Mouse (Mus musculus): Measurements from ENCODE around the gene Fbn1. TPM values are rescaled to one million over a fixed set of nuclear protein-coding genes. Genes with fewer than 3 reads are reported as not detected.
A peak's percentile ranks its signal among the peaks of the same experiment; 100 is the strongest.

Fbn1 gene
- polyA plus RNA-seq, 1 experiment from 2014 or later = 32.5 TPM

- Histone ChIP-seq H3K27me3 (no peaks in the 10 kb centered on the region), H3K4me3 (no peak overlapping the region), H3K36me3 (no peaks in the 10 kb centered on the region), H3K9me3 (no peaks in the 10 kb centered on the region), H3K4me2 (no peak overlapping the region), H3K27ac (peak overlapping the region; percentile 49; the same call in 1 of the 2 replicates), H3K9ac (no peak overlapping the region), H3K4me1 (0 out of 2 replicates have a peak, but pooled peaks cover 16% of the 10 kb centered on the region)
- 47% methylated on average over 12 of the region's 12 CpGs for WGBS
- ATAC-seq (ENCODE audit: borderline replicate concordance, extremely low read depth, low FRiP score, low TSS enrichment) = no peak
These were observed 7.7 kb upstream of the Fbn1 start for GRCm38 (mm10) chr2:125515291-125516057.

- no peak for ATAC-seq (ENCODE audit: borderline replicate concordance, extremely low read depth, low FRiP score, low TSS enrichment)
- Histone ChIP-seq H3K4me1 (0 out of 2 replicates have a peak, but pooled peaks cover 16% of the 10 kb centered on the region), H3K4me2 (no peak overlapping the region), H3K36me3 (no peaks in the 10 kb centered on the region), H3K4me3 (no peak overlapping the region), H3K27me3 (no peaks in the 10 kb centered on the region), H3K9me3 (no peaks in the 10 kb centered on the region), H3K9ac (no peak overlapping the region), H3K27ac (no peak overlapping the region)
- 52% methylated on average over 3 of the region's 3 CpGs for WGBS
These were observed 6.6 kb upstream of the Fbn1 start for GRCm38 (mm10) chr2:125514391-125514790.

- Histone ChIP-seq H3K4me3 (no peak overlapping the region), H3K4me2 (no peak overlapping the region), H3K27ac (no peak overlapping the region), H3K9me3 (no peaks in the 10 kb centered on the region), H3K27me3 (no peaks in the 10 kb centered on the region), H3K4me1 (0 out of 2 replicates have a peak, but pooled peaks cover 16% of the 10 kb centered on the region), H3K36me3 (no peaks in the 10 kb centered on the region), H3K9ac (no peak overlapping the region)
- ATAC-seq (ENCODE audit: borderline replicate concordance, extremely low read depth, low FRiP score, low TSS enrichment) = no peak
- WGBS = 68% methylated on average over 4 of the region's 4 CpGs
These were observed 4.8 kb upstream of the Fbn1 start for GRCm38 (mm10) chr2:125512544-125512943.

- H3K27me3 ChIP-seq = no peaks in the 10 kb centered on the region
- H3K27ac ChIP-seq = no peak overlapping the region
- no peak overlapping the region for H3K4me2 ChIP-seq
- no peaks in the 10 kb centered on the region for H3K36me3 ChIP-seq
- no peak overlapping the region for H3K9ac ChIP-seq
- 74% methylated on average over 4 of the region's 4 CpGs for WGBS
- H3K4me3 ChIP-seq = no peak overlapping the region
- H3K9me3 ChIP-seq = no peaks in the 10 kb centered on the region
- ATAC-seq (ENCODE audit: borderline replicate concordance, extremely low read depth, low FRiP score, low TSS enrichment) = no peak
- peaks cover 17% of the 10 kb centered on the region; the same call in 1 of the 2 replicates for H3K4me1 ChIP-seq
These were observed 4.1 kb upstream of the Fbn1 start for GRCm38 (mm10) chr2:125511898-125512297.

- no peak for ATAC-seq (ENCODE audit: borderline replicate concordance, extremely low read depth, low FRiP score, low TSS enrichment)
- WGBS = 77% methylated on average over 2 of the region's 2 CpGs
These were observed 3.0 kb upstream of the Fbn1 start for GRCm38 (mm10) chr2:125510752-125511151.

GRCm38 (mm10) chr2:125508381-125508780 is 588 bp upstream of the Fbn1 start:
- Histone ChIP-seq H3K9ac (no peak overlapping the region), H3K27me3 (0 out of 2 replicates have a peak, but pooled peaks cover 10% of the 10 kb centered on the region), H3K36me3 (no peaks in the 10 kb centered on the region), H3K27ac (no peak overlapping the region), H3K4me2 (no peak overlapping the region), H3K4me1 (peaks cover 8% of the 10 kb centered on the region; the same call in 1 of the 2 replicates), H3K4me3 (no peak overlapping the region), H3K9me3 (no peaks in the 10 kb centered on the region)
- no peak for ATAC-seq (ENCODE audit: borderline replicate concordance, extremely low read depth, low FRiP score, low TSS enrichment)
- WGBS = 92% methylated on average over 5 of the region's 5 CpGs

More at GRCm38 (mm10) chr2:125510752-125511151, 3.0 kb upstream of the Fbn1 start:
- Histone ChIP-seq H3K9me3 (no peaks in the 10 kb centered on the region), H3K4me1 (peaks cover 13% of the 10 kb centered on the region; the same call in 1 of the 2 replicates), H3K9ac (no peak overlapping the region), H3K27me3 (0 out of 2 replicates have a peak, but pooled peaks cover 4% of the 10 kb centered on the region), H3K27ac (no peak overlapping the region), H3K4me2 (no peak overlapping the region), H3K4me3 (no peak overlapping the region), H3K36me3 (no peaks in the 10 kb centered on the region)

GRCm38 (mm10) chr2:125506316-125507054 is 1.3 kb downstream of the Fbn1 start:
- under 1% methylated on average over 37 of the region's 37 CpGs for WGBS
- Histone ChIP-seq H3K27ac (peak overlapping the region; percentile 89), H3K9me3 (no peaks in the 10 kb centered on the region), H3K27me3 (0 out of 2 replicates have a peak, but pooled peaks cover 10% of the 10 kb centered on the region), H3K9ac (peak overlapping the region; percentile 84), H3K4me1 (peaks cover 12% of the 10 kb centered on the region; the same call in 1 of the 2 replicates), H3K36me3 (no peaks in the 10 kb centered on the region), H3K4me2 (peak overlapping the region; percentile 92), H3K4me3 (peak overlapping the region; percentile 57)
- peak; percentile 92 for ATAC-seq (ENCODE audit: borderline replicate concordance, extremely low read depth, low FRiP score, low TSS enrichment)

GRCm38 (mm10) chr2:125505746-125506315 is 2.0 kb downstream of the Fbn1 start:
- H3K4me2 ChIP-seq = peak overlapping the region; percentile 92
- under 1% methylated on average over 48 of the region's 48 CpGs for WGBS

GRCm38 (mm10) chr2:125505006-125505745 is 2.6 kb downstream of the Fbn1 start, which contains the start of gene Gm9913:
Gene Gm9913 (plus strand): TSS chr2:125505089.
- H3K4me1 ChIP-seq = peaks cover 12% of the 10 kb centered on the region; the same call in 1 of the 2 replicates
- ATAC-seq (ENCODE audit: borderline replicate concordance, extremely low read depth, low FRiP score, low TSS enrichment) = peak; percentile 40; the same call in 1 of the 2 replicates
- H3K4me3 ChIP-seq = peak within 1 kb of the TSS; percentile 57
- H3K9me3 ChIP-seq = no peaks in the 10 kb centered on the region
- under 1% methylated on average over 45 of the region's 45 CpGs for WGBS
- H3K27me3 ChIP-seq = 0 out of 2 replicates have a peak, but pooled peaks cover 10% of the 10 kb centered on the region
- H3K36me3 ChIP-seq = no peaks in the 10 kb centered on the region
- peak within 1 kb of the TSS; percentile 92 for H3K4me2 ChIP-seq
- H3K27ac ChIP-seq = peak within 1 kb of the TSS; percentile 89
- peak within 1 kb of the TSS; percentile 84 for H3K9ac ChIP-seq

More at GRCm38 (mm10) chr2:125505746-125506315, 2.0 kb downstream of the Fbn1 start:
- peak overlapping the region; percentile 84 for H3K9ac ChIP-seq
- peak; percentile 70 for ATAC-seq (ENCODE audit: borderline replicate concordance, extremely low read depth, low FRiP score, low TSS enrichment)
- 0 out of 2 replicates have a peak, but pooled peaks cover 10% of the 10 kb centered on the region for H3K27me3 ChIP-seq
- H3K9me3 ChIP-seq = no peaks in the 10 kb centered on the region
- peak overlapping the region; percentile 57 for H3K4me3 ChIP-seq
- peaks cover 12% of the 10 kb centered on the region; the same call in 1 of the 2 replicates for H3K4me1 ChIP-seq
- H3K27ac ChIP-seq = peak overlapping the region; percentile 89
- no peaks in the 10 kb centered on the region for H3K36me3 ChIP-seq

- H3K4me1 ChIP-seq = peaks cover 10% of the 10 kb centered on the region; the same call in 1 of the 2 replicates
- no peak overlapping the region for H3K4me3 ChIP-seq
- ATAC-seq (ENCODE audit: borderline replicate concordance, extremely low read depth, low FRiP score, low TSS enrichment) = no peak
- H3K36me3 ChIP-seq = peaks cover 3% of the 10 kb centered on the region; the same call in 1 of the 2 replicates
- H3K9me3 ChIP-seq = no peaks in the 10 kb centered on the region
- H3K27me3 ChIP-seq = 0 out of 2 replicates have a peak, but pooled peaks cover 10% of the 10 kb centered on the region
- H3K27ac ChIP-seq = no peak overlapping the region
- H3K9ac ChIP-seq = no peak overlapping the region
- H3K4me2 ChIP-seq = no peak overlapping the region
These were observed 6.3 kb downstream of the Fbn1 start for GRCm38 (mm10) chr2:125501526-125501925.

- Histone ChIP-seq H3K27ac (no peak overlapping the region), H3K27me3 (no peaks in the 10 kb centered on the region), H3K4me2 (no peak overlapping the region), H3K4me3 (no peak overlapping the region), H3K4me1 (peaks cover 15% of the 10 kb centered on the region; the same call in 1 of the 2 replicates), H3K9ac (no peak overlapping the region), H3K9me3 (no peaks in the 10 kb centered on the region), H3K36me3 (peaks cover 3% of the 10 kb centered on the region; the same call in 1 of the 2 replicates)
- no peak for ATAC-seq (ENCODE audit: borderline replicate concordance, extremely low read depth, low FRiP score, low TSS enrichment)
- 76% methylated on average over 7 of the region's 7 CpGs for WGBS
These were observed 9.6 kb downstream of the Fbn1 start for GRCm38 (mm10) chr2:125498216-125498615.

All from lung, embryonic 15.5 days (tissue).